Mouse (Mus musculus) hindbrain, embryonic 16.5 days (tissue): ENCODE results near the gene Fbxo2. TPM values are rescaled to one million over a fixed set of nuclear protein-coding genes. Genes with fewer than 3 reads are reported as not detected.

Experiments
- ATAC-seq: fragments of 200-750 bp; cut with Nextera tagmentation; 2 replicates; pipeline ENCODE4 v1.8.0; 2017; ENCODE audit warnings: moderate TSS enrichment, moderate library complexity
- H3K27ac ChIP-seq: fragments of 300-500 bp; sonication (generic); 2 replicates; pipeline ENCODE4 v1.5.1; 2014; ENCODE audit warnings: low read depth, mild to moderate bottlenecking, control low read depth, low read length, moderate library complexity
- H3K27me3 ChIP-seq: fragments of 300-500 bp; sonication (generic); replicated peaks from 2 replicates; pipeline ENCODE4 v1.6.1; 2014; ENCODE audit warnings: low read length; ENCODE audit not compliant: control insufficient read depth, insufficient read depth
- H3K36me3 ChIP-seq: fragments of 300-500 bp; sonication (generic); 2 replicates; pipeline ENCODE4 v1.6.1; 2014; ENCODE audit warnings: mild to moderate bottlenecking, low read length, moderate library complexity, mixed read lengths; ENCODE audit not compliant: control insufficient read depth, insufficient read depth
- H3K4me1 ChIP-seq: fragments of 300-500 bp; sonication (generic); 2 replicates; pipeline ENCODE4 v1.6.1; 2014; ENCODE audit warnings: low read depth, low read length; ENCODE audit not compliant: control insufficient read depth, insufficient read depth
- H3K4me2 ChIP-seq: fragments of 300-500 bp; sonication (generic); 2 replicates; pipeline ENCODE4 v1.6.1; 2014; ENCODE audit warnings: mild to moderate bottlenecking, low read length, control low read depth, moderate library complexity
- H3K4me3 ChIP-seq: fragments of 300-500 bp; sonication (generic); 2 replicates; pipeline ENCODE4 v1.5.1; 2014; ENCODE audit warnings: mild to moderate bottlenecking, low read length, control low read depth, moderate library complexity
- H3K9ac ChIP-seq: fragments of 300-500 bp; sonication (generic); 2 replicates; pipeline ENCODE4 v1.6.1; 2014; ENCODE audit warnings: low read depth, mild to moderate bottlenecking, control low read depth, low read length, moderate library complexity
- H3K9me3 ChIP-seq: fragments of 300-500 bp; sonication (generic); 2 replicates; pipeline ENCODE4 v1.6.1; 2014; ENCODE audit warnings: mild to moderate bottlenecking, low read length, moderate library complexity; ENCODE audit not compliant: control insufficient read depth
- WGBS: fragments of 180-500 bp; shearing (Covaris S2); extraction: QIAGEN DNeasy Blood & Tissue Kit; methylation state at CpG from one replicate; pipeline ENCODE4 v1.1.7; 2014; 5-methylcytosine and 5-hydroxymethylcytosine counted together
- polyA plus RNA-seq: library from polyadenylated mRNA; unstranded; fragments of >200 nt; fragmentation: Nextera tagmentation; extraction: Ambion mirVana; gene quantifications from 2 replicates; pipeline ENCODE4 v1.2.1, GENCODE M21; 2015

Gene Fbxo2
- polyA plus RNA-seq, 1 experiment from 2014 or later, result 31.1 TPM

DNA sequence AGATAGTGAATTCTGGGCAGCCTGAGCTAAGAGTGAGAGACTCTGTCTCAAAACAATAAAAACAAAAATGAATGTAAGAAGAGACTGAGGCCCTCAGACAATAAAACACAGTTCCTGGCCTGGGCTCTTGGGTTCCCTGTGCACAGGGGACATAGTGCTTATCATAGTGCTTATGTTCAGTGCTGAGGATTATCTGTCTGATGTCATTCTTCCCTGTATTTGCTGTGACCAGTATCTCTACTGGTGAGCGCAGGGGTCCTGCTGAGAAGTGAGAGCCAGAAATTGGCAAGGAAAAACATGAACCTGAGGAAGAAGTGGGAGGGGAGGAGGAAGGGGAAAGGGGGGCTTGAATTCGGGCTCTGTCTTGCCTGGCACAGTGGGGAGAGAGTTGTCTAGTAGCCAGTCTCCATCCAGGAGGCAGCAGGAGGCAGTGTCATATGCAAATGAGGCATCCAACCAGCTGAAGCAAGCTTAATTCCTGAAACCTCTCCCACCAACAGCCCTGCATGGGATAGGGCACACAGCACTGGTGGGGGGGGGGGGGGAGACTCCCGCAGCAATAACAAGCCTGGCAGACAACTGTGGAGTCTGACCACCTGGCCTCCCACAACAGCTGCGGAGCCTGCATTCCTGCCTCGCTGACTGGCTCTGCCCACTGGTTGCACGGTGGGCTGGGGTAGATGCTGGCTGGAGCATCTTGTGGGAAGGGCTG, 38.3 kb upstream of the Fbxo2 start:
- no peak overlapping the region for H3K4me3 ChIP-seq
- H3K27me3 ChIP-seq, result no peaks in the 10 kb centered on the region
- H3K4me1 ChIP-seq, result peaks cover 23% of the 10 kb centered on the region
- H3K9me3 ChIP-seq, result no peaks in the 10 kb centered on the region
- no peak overlapping the region for H3K4me2 ChIP-seq
- peak; percentile 85 for ATAC-seq
- peak overlapping the region; percentile 38; the same call in 1 of the 2 replicates for H3K9ac ChIP-seq
- WGBS, result 9% methylated on average over 6 of the region's 6 CpGs
- H3K36me3 ChIP-seq, result no peaks in the 10 kb centered on the region
- peak overlapping the region; percentile 80 for H3K27ac ChIP-seq

GRCm38 (mm10) chr4:148122694-148123066, 37.7 kb upstream of the Fbxo2 start:
- ATAC-seq, result no peak
- Histone ChIP-seq H3K4me2 (no peak overlapping the region), H3K4me3 (no peak overlapping the region), H3K4me1 (peaks cover 23% of the 10 kb centered on the region), H3K9me3 (no peaks in the 10 kb centered on the region), H3K27me3 (no peaks in the 10 kb centered on the region), H3K36me3 (no peaks in the 10 kb centered on the region), H3K9ac (no peak overlapping the region), H3K27ac (peak overlapping the region; percentile 80)
- WGBS, result 70% methylated on average over 3 of the region's 3 CpGs

GRCm38 (mm10) chr4:148128241-148128640, 32.2 kb upstream of the Fbxo2 start:
- 29% methylated on average over 1 of the region's 1 CpGs for WGBS
- Histone ChIP-seq H3K9me3 (no peaks in the 10 kb centered on the region), H3K27me3 (no peaks in the 10 kb centered on the region), H3K27ac (peak overlapping the region; percentile 36), H3K4me1 (peaks cover 22% of the 10 kb centered on the region), H3K9ac (peak overlapping the region; percentile 25), H3K36me3 (no peaks in the 10 kb centered on the region), H3K4me3 (peak overlapping the region; percentile 74), H3K4me2 (peak overlapping the region; percentile 66)
- no peak for ATAC-seq

DNA sequence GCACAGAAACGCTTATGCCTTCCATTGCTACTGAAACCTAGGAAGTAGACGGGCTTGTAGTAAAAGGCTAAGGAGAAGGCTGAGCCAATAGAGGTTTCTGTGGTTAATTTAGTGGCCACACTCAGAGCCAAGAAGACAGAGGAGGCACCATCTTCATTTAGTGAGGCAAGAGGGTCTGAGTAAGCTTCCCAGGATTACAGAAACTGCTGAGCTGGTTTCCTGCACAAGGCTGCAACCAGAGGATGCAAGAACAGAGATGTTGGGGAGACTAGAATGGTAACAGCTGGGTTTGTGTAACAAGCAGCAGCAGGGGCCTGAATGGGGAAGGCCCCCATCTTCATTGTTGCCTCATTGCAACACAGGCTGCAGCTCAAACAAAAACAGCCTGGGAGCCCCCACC, 31.7 kb upstream of the Fbxo2 start:
- 52% methylated on average over 2 of the region's 2 CpGs for WGBS
- ATAC-seq, result no peak
- H3K27me3 ChIP-seq, result no peaks in the 10 kb centered on the region
- peak overlapping the region; percentile 74 for H3K4me3 ChIP-seq
- H3K4me2 ChIP-seq, result peak overlapping the region; percentile 66
- H3K4me1 ChIP-seq, result peaks cover 18% of the 10 kb centered on the region
- H3K36me3 ChIP-seq, result no peaks in the 10 kb centered on the region
- peak overlapping the region; percentile 36 for H3K27ac ChIP-seq
- H3K9ac ChIP-seq, result peak overlapping the region; percentile 93
- no peaks in the 10 kb centered on the region for H3K9me3 ChIP-seq

GRCm38 (mm10) chr4:148130133-148130532, 30.3 kb upstream of the Fbxo2 start, which contains the start of gene Mad2l2:
Gene Mad2l2, plus strand, starts transcription at chr4:148130384.
- peak within 1 kb of the TSS; percentile 74 for H3K4me3 ChIP-seq
- no peak for ATAC-seq
- H3K36me3 ChIP-seq, result no peaks in the 10 kb centered on the region
- H3K4me1 ChIP-seq, result peaks cover 15% of the 10 kb centered on the region
- peak within 1 kb of the TSS; percentile 66 for H3K4me2 ChIP-seq
- peak within 1 kb of the TSS; percentile 93 for H3K9ac ChIP-seq
- peak within 1 kb of the TSS; percentile 94 for H3K27ac ChIP-seq
- 2% methylated on average over 18 of the region's 18 CpGs for WGBS
- H3K9me3 ChIP-seq, result no peaks in the 10 kb centered on the region
- no peaks in the 10 kb centered on the region for H3K27me3 ChIP-seq

- Histone ChIP-seq H3K36me3 (no peaks in the 10 kb centered on the region), H3K4me3 (peak within 1 kb of the TSS; percentile 74), H3K9ac (peak within 1 kb of the TSS; percentile 93), H3K27ac (peak within 1 kb of the TSS; percentile 94), H3K4me1 (peaks cover 15% of the 10 kb centered on the region), H3K27me3 (no peaks in the 10 kb centered on the region), H3K4me2 (peak within 1 kb of the TSS; percentile 66), H3K9me3 (no peaks in the 10 kb centered on the region)
- peak; percentile 84 for ATAC-seq
- 0% methylated on average over 61 of the region's 87 CpGs for WGBS
Measured at GRCm38 (mm10) chr4:148130561-148131413, 29.6 kb upstream of the Fbxo2 start, which contains the start of gene Draxin. Gene Draxin, minus strand, starts transcription at chr4:148130698.

GRCm38 (mm10) chr4:148131497-148132081, 28.8 kb upstream of the Fbxo2 start:
- Histone ChIP-seq H3K4me2 (peak overlapping the region; percentile 66), H3K9me3 (no peaks in the 10 kb centered on the region), H3K4me1 (peaks cover 15% of the 10 kb centered on the region), H3K9ac (peak overlapping the region; percentile 93), H3K4me3 (peak overlapping the region; percentile 74), H3K36me3 (no peaks in the 10 kb centered on the region), H3K27me3 (no peaks in the 10 kb centered on the region), H3K27ac (peak overlapping the region; percentile 94)
- ATAC-seq, result peak; percentile 58
- under 1% methylated on average over 21 of the region's 21 CpGs for WGBS

DNA sequence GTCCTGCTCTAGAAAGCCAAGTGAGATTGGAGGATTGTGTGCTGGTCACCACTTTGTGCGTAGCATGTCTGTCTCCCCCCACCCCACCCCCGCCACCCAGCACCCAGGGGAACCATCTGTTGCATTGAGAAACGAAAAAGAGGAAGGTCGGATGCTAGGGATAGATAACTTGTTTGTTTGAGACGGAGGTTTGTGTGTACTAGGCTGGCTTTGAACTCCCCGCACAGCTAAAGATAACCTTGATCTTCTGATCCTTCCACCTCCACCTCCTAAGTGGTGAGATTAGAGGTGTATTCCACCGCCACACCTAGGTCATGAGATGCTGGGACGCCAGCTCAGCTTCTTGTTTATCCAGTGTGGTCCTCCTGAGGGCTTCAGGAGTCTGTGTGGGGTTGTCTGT, 25.4 kb upstream of the Fbxo2 start:
- H3K36me3 ChIP-seq, result no peaks in the 10 kb centered on the region
- WGBS, result 88% methylated on average over 8 of the region's 8 CpGs
- no peak overlapping the region for H3K9ac ChIP-seq
- H3K4me2 ChIP-seq, result no peak overlapping the region
- no peaks in the 10 kb centered on the region for H3K9me3 ChIP-seq
- H3K4me1 ChIP-seq, result peaks cover 15% of the 10 kb centered on the region
- H3K27me3 ChIP-seq, result no peaks in the 10 kb centered on the region
- no peak overlapping the region for H3K27ac ChIP-seq
- H3K4me3 ChIP-seq, result no peak overlapping the region
- ATAC-seq, result no peak

DNA sequence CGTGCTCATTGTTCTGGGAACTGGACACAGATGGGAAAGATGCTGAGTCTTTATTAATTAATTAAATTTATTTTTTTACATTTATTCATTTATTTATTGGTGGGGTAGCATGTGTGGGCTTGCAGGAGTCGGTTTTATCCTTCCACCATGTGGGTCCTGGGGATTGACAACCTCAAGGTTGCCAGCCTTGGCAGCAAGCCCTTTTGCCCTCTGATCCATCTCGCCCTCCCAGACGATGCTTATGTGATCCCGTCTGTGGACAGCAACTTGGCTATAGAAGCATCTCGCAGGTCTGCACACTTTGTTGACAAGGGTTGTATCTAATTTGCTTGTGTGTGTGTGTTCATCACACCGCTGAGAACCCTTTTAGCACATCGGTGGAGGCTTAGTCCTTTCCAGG, 22.9 kb upstream of the Fbxo2 start:
- Histone ChIP-seq H3K9ac (no peak overlapping the region), H3K27ac (no peak overlapping the region), H3K9me3 (no peaks in the 10 kb centered on the region), H3K4me3 (no peak overlapping the region), H3K4me2 (no peak overlapping the region), H3K27me3 (no peaks in the 10 kb centered on the region), H3K36me3 (no peaks in the 10 kb centered on the region), H3K4me1 (peaks cover 12% of the 10 kb centered on the region)
- ATAC-seq, result no peak
- WGBS, result 56% methylated on average over 8 of the region's 8 CpGs
